Comparison of ENCODE assay signal across 7 mouse cellular contexts in genomic region chr6:49822871-49823230, GRCm38 (mm10). TPM values are rescaled to one million over a fixed set of nuclear protein-coding genes. Genes with fewer than 3 reads are reported as not detected.
A peak's percentile ranks its signal among the peaks of the same experiment; 100 is the strongest.
DNase-seq lines count a peak whose midpoint lies in the region; ATAC-seq lines count a peak whose summit lies in the region.

No protein-coding gene starts in this region.

- H3K36me3 ChIP-seq in lung, embryonic 15.5 days: no peaks in the 10 kb centered on the region
- no peaks in the 10 kb centered on the region for H3K36me3 ChIP-seq in forebrain, embryonic 15.5 days
- H3K36me3 ChIP-seq in liver, embryonic 12.5 days: no peaks in the 10 kb centered on the region
- H3K36me3 ChIP-seq in stomach, embryonic 15.5 days: no peaks in the 10 kb centered on the region

- H3K4me3 ChIP-seq in lung, embryonic 15.5 days: peak overlapping the region; percentile 42
- H3K4me3 ChIP-seq in forebrain, embryonic 15.5 days: peak overlapping the region; percentile 46
- H3K4me3 ChIP-seq in liver, embryonic 12.5 days: peak overlapping the region; percentile 35
- H3K4me3 ChIP-seq in stomach, embryonic 15.5 days (replicated peaks): peak overlapping the region; percentile 44

- WGBS in lung, embryonic 15.5 days: under 1% methylated on average over 10 of the region's 10 CpGs
- WGBS in forebrain, embryonic 15.5 days: 2% methylated on average over 10 of the region's 10 CpGs
- WGBS in liver, embryonic 12.5 days (ENCODE audit: insufficient replicate concordance): 4% methylated on average over 10 of the region's 10 CpGs
- 3% methylated on average over 10 of the region's 10 CpGs for WGBS in stomach, embryonic 15.5 days

- no peak overlapping the region for H3K9ac ChIP-seq in lung, embryonic 15.5 days
- H3K9ac ChIP-seq in forebrain, embryonic 15.5 days (replicated peaks): peak overlapping the region; percentile 50
- H3K9ac ChIP-seq in liver, embryonic 12.5 days: no peak overlapping the region
- no peak overlapping the region for H3K9ac ChIP-seq in stomach, embryonic 15.5 days

- H3K27me3 ChIP-seq in lung, embryonic 15.5 days: peaks cover 78% of the 10 kb centered on the region
- peaks cover 40% of the 10 kb centered on the region for H3K27me3 ChIP-seq in forebrain, embryonic 15.5 days
- peaks cover 66% of the 10 kb centered on the region for H3K27me3 ChIP-seq in liver, embryonic 12.5 days (replicated peaks)
- H3K27me3 ChIP-seq in stomach, embryonic 15.5 days (replicated peaks): peaks cover 36% of the 10 kb centered on the region

- no peak for DNase-seq in lung, postnatal 10 days
- no peak for DNase-seq in T-cell, adult 2 months (ENCODE audit: low spot score)
- no peak for DNase-seq in frontal cortex, adult 2 months (ENCODE audit: extremely low spot score in 1 of 2, low spot score in 1 of 2)

- peaks cover 11% of the 10 kb centered on the region for H3K4me1 ChIP-seq in lung, embryonic 15.5 days
- peaks cover 14% of the 10 kb centered on the region for H3K4me1 ChIP-seq in forebrain, embryonic 15.5 days
- peaks cover 7% of the 10 kb centered on the region; the same call in 1 of the 2 replicates for H3K4me1 ChIP-seq in liver, embryonic 12.5 days
- H3K4me1 ChIP-seq in stomach, embryonic 15.5 days: peaks cover 11% of the 10 kb centered on the region

- H3K27ac ChIP-seq in lung, embryonic 15.5 days: no peak overlapping the region
- no peak overlapping the region for H3K27ac ChIP-seq in forebrain, embryonic 15.5 days (replicated peaks)
- no peak overlapping the region for H3K27ac ChIP-seq in liver, embryonic 12.5 days
- H3K27ac ChIP-seq in stomach, embryonic 15.5 days: no peak overlapping the region

- no peak for ATAC-seq in lung, embryonic 15.5 days (ENCODE audit: borderline replicate concordance, extremely low read depth, low FRiP score, low TSS enrichment)
- peak; percentile 5; the same call in 1 of the 2 replicates for ATAC-seq in forebrain, embryonic 15.5 days (replicated peaks)
- no peak for ATAC-seq in liver, embryonic 12.5 days
- ATAC-seq in stomach, embryonic 15.5 days (ENCODE audit: insufficient read depth, low FRiP score, low read depth): no peak

- H3K9me3 ChIP-seq in lung, embryonic 15.5 days: no peaks in the 10 kb centered on the region
- no peaks in the 10 kb centered on the region for H3K9me3 ChIP-seq in forebrain, embryonic 15.5 days
- no peaks in the 10 kb centered on the region for H3K9me3 ChIP-seq in liver, embryonic 12.5 days (replicated peaks)
- no peaks in the 10 kb centered on the region for H3K9me3 ChIP-seq in stomach, embryonic 15.5 days

- peak overlapping the region; percentile 87 for H3K4me2 ChIP-seq in lung, embryonic 15.5 days
- peak overlapping the region; percentile 87 for H3K4me2 ChIP-seq in forebrain, embryonic 15.5 days (replicated peaks)
- H3K4me2 ChIP-seq in liver, embryonic 12.5 days: peak overlapping the region; percentile 60
- peak overlapping the region; percentile 92 for H3K4me2 ChIP-seq in stomach, embryonic 15.5 days

RNA-seq across cellular contexts. Expression of gene Npy, which starts 0.3 kb away (rescaled TPM):
- 0.73 and 2.6 TPM in 2 replicates for polyA plus RNA-seq in lung, embryonic 15.5 days (2015; fragmentation: Nextera tagmentation; extraction: Ambion mirVana)
- 117 and 127 TPM in 2 replicates for polyA plus RNA-seq in forebrain, embryonic 15.5 days (2015; fragmentation: Nextera tagmentation; extraction: Ambion mirVana)
- 0.24 and 0.33 TPM in 2 replicates for polyA plus RNA-seq in liver, embryonic 12.5 days (2016; fragmentation: Nextera tagmentation; extraction: Ambion mirVana)
- polyA plus RNA-seq in stomach, embryonic 15.5 days (2015; fragmentation: Nextera tagmentation; extraction: Ambion mirVana): 9.7 and 11.6 TPM in 2 replicates
- polyA plus RNA-seq in frontal cortex, adult 2 months (2012; rRNA removed): 655 and 806 TPM in 2 replicates
